Mouse (Mus musculus): ENCODE results near the gene Sap30bp.

Gene Sap30bp

GRCm38 (mm10) chr11:115933108-115933746, at the start of gene Sap30bp, which contains the start of gene Recql5:
Gene Sap30bp (plus strand): TSS chr11:115933282.
Gene Recql5 (minus strand): TSS chr11:115933477.
- in situ Hi-C loops (cut with MboI; ENCODE audit: low pct_unique_long_range_greater_than_20kb in 1 of 2, low sequenced_read_pairs in 2 of 2, unreplicated experiment in 1 of 2), result no loop called here

- in situ Hi-C loops (cut with MboI; ENCODE audit: low pct_unique_long_range_greater_than_20kb in 1 of 2, low sequenced_read_pairs in 2 of 2, unreplicated experiment in 1 of 2), result no loop called here
Measured at GRCm38 (mm10) chr11:115884361-115884760, 48.7 kb upstream of the Sap30bp start.

DNA sequence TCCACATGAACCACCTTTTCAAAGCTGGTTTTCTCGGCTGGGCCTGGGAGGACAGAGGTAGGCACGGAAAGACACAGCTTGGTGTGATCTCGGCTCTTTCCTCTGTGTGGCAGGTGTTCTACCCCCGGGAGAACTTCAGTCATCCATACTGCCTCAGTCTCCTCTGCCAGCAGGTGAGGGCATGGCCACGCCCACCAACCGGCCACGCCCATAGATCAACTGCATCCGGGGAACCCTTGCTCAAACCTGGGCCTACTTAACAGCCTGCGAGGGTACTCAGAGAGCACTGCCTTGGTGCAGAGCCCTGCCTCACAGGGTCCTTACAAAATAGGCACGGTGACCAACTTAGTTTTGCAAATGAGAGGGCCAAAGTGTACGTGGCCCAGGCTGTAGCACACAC, 47.8 kb upstream of the Sap30bp start:
- in situ Hi-C loops (cut with MboI; ENCODE audit: low pct_unique_long_range_greater_than_20kb in 1 of 2, low sequenced_read_pairs in 2 of 2, unreplicated experiment in 1 of 2), result no loop called here

DNA sequence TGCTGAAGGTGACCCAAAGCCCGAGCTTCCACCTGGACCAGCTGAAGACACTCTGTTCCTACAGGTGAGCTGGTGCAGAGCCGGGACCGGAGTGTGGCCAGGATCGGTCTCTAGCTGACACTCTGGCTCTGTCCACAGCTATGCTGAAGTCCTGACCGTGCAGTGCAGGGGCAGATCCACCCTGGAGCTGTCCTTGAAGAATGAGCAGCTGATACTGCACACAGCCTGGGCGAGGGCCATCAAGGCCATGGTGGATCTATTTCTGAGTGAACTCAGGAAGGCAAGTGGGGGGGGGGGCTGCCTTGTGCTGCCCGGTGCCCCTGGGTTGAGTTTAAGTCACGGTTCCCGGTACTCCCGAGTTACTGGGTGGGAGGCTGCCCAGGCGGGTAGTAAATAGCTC, 46.6 kb upstream of the Sap30bp start:
- in situ Hi-C loops (cut with MboI; ENCODE audit: low pct_unique_long_range_greater_than_20kb in 1 of 2, low sequenced_read_pairs in 2 of 2, unreplicated experiment in 1 of 2), result no loop called here

GRCm38 (mm10) chr11:115888020-115888419, 45.1 kb upstream of the Sap30bp start:
- in situ Hi-C loops (cut with MboI; ENCODE audit: low pct_unique_long_range_greater_than_20kb in 1 of 2, low sequenced_read_pairs in 2 of 2, unreplicated experiment in 1 of 2), result no loop called here

- in situ Hi-C loops (cut with MboI; ENCODE audit: low pct_unique_long_range_greater_than_20kb in 1 of 2, low sequenced_read_pairs in 2 of 2, unreplicated experiment in 1 of 2), result no loop called here
Measured at GRCm38 (mm10) chr11:115889159-115889558, 43.9 kb upstream of the Sap30bp start.

DNA sequence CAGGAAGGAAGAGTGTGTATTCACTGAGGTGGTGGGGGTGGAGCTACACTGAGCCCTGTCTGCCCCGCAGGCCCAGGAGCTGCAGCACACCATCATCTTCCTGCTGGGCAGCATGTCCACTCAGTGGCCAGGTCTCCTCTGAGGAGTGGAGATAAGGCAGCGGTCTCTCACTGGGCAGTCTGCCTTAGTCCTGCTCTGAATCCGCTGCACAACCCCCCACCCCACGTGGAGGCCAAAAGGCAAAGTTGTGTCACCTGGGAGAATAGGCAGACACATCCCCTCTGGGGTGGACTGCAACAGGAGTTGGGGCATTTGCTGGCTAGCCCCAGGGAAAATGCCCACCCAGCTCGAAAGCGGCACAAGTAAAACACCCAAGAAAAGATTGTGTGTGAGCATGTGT, 40.9 kb upstream of the Sap30bp start:
- in situ Hi-C loops (cut with MboI; ENCODE audit: low pct_unique_long_range_greater_than_20kb in 1 of 2, low sequenced_read_pairs in 2 of 2, unreplicated experiment in 1 of 2), result no loop called here

- in situ Hi-C loops (cut with MboI; ENCODE audit: low pct_unique_long_range_greater_than_20kb in 1 of 2, low sequenced_read_pairs in 2 of 2, unreplicated experiment in 1 of 2), result no loop called here
Measured at GRCm38 (mm10) chr11:115893071-115893470, 40.0 kb upstream of the Sap30bp start.

GRCm38 (mm10) chr11:115894755-115895520, 38.1 kb upstream of the Sap30bp start:
- in situ Hi-C loops (cut with MboI; ENCODE audit: low pct_unique_long_range_greater_than_20kb in 1 of 2, low sequenced_read_pairs in 2 of 2, unreplicated experiment in 1 of 2), result no loop called here

GRCm38 (mm10) chr11:115898446-115898845, 34.6 kb upstream of the Sap30bp start:
- in situ Hi-C loops (cut with MboI; ENCODE audit: low pct_unique_long_range_greater_than_20kb in 1 of 2, low sequenced_read_pairs in 2 of 2, unreplicated experiment in 1 of 2), result no loop called here

DNA sequence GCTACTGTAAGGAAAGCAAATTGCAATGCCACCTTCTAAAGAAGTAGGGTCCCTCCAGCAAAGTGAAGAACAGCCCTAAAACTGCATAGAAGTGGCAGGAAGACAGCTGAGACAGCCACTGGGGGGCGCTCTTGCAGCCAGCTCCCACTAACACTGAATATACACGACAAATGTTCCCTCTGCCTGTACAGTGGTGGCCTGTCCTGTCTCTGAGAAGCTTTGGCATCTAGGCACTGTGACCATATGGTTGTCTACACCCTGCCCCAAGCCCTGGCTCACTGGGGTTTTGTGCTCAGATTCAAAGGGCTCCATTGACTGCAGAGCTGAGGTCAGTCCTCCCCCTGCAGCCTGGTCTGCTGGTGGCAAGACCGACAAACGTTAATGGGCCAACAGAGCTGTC, 34.2 kb upstream of the Sap30bp start:
- in situ Hi-C loops (cut with MboI; ENCODE audit: low pct_unique_long_range_greater_than_20kb in 1 of 2, low sequenced_read_pairs in 2 of 2, unreplicated experiment in 1 of 2), result no loop called here

DNA sequence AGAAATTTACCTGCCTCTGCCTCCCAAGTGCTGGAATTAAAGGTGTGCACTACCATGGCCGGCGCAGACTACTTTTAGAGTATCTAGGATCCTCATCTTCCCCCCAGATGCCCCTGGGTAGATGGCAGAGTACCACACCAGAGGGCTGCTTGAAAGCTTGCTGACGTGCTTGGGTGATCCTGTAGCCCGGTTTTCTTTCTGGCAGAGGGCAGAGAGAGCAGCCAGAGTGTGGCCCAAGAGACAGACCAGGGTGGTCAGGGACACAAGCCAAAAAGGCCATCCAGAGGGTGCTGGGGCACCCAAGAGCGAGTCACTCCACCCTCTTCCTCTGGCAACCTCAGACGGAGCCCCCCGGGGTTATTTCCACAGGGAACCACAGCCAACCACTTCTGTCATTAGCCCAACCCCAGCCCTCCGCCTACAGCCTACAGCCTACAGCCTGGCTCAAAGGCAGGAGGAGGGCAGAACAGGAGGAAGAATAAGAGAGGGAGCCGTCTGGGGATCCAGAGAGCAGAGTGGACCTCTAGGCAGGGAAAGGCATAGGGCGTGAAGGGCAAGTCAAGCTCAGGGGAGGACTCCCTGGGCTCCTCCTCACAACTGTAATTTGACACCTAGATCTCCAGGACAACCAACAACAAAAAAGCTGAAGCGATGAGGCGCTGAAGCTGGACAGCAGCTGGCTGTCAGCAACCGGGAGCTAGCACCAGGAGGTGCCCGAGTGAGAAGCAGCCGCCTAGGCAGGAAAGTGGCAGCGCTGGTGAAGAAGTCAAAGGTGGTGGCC, 33.4 kb upstream of the Sap30bp start, which contains the start of gene Smim5:
Gene Smim5 (plus strand): TSS at position 481 of the 781 bp plus-strand sequence.
- in situ Hi-C loops (cut with MboI; ENCODE audit: low pct_unique_long_range_greater_than_20kb in 1 of 2, low sequenced_read_pairs in 2 of 2, unreplicated experiment in 1 of 2), result no loop called here

DNA sequence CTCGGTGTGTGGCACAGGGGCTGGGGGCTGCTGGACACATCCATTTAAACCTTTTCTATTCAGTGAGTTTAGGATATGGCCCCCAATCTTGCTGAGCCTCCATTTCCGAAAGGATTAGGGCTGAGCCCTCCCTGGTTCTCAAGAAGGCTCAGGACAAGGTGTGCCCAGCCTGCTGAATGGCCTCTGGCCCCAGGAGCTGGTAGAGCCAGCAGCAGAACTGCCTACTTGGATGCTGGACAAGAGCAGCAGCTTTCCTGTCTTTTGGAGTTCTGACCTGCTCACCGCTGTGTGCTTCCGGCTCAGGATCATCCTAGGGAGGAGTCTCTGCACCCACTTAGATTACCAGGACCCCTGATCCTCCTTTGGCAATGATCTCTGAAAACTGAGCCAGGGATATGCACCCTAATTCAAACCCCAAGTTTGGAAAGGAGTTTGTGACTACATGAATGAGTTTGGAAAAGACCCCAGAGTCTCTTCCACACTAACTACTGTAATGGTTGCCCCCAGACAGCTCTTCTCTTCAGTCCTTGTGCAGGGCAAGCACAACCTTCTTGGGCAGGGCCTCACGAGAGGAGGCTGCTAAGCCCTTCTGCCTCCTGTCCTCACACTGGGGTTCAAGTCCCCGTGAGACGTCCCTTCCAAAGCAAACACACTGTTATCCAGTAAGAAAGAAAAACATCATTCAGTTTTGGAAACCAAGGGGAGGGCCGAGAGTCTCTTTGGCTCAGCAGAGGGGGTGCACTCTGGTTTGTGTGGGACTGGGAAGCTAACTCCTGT, 32.3 kb upstream of the Sap30bp start:
- in situ Hi-C loops (cut with MboI; ENCODE audit: low pct_unique_long_range_greater_than_20kb in 1 of 2, low sequenced_read_pairs in 2 of 2, unreplicated experiment in 1 of 2), result no loop called here

- in situ Hi-C loops (cut with MboI; ENCODE audit: low pct_unique_long_range_greater_than_20kb in 1 of 2, low sequenced_read_pairs in 2 of 2, unreplicated experiment in 1 of 2), result no loop called here
Measured at GRCm38 (mm10) chr11:115901338-115902161, 31.5 kb upstream of the Sap30bp start.

GRCm38 (mm10) chr11:115902177-115902576, 30.9 kb upstream of the Sap30bp start:
- in situ Hi-C loops (cut with MboI; ENCODE audit: low pct_unique_long_range_greater_than_20kb in 1 of 2, low sequenced_read_pairs in 2 of 2, unreplicated experiment in 1 of 2), result no loop called here

DNA sequence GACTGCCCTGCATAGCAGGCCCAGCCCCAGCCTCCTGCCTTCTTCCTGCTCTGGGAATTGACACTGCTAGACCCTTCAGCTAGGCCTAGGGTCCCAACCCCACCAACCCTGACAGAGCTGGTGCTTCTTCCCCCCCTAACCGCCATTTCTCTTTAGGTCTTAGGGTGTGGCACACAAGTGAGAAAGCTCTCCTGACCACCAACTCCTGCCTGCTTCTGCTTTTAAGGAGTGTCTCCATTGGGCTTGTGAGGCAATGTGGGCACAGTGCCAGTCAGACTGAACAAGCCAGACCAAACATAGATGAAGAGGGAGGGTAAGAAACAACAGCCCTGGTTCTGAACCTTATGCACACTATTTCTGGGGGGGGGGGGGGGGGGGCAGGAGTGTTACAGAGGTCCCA, 30.3 kb upstream of the Sap30bp start:
- in situ Hi-C loops (cut with MboI; ENCODE audit: low pct_unique_long_range_greater_than_20kb in 1 of 2, low sequenced_read_pairs in 2 of 2, unreplicated experiment in 1 of 2), result no loop called here

DNA sequence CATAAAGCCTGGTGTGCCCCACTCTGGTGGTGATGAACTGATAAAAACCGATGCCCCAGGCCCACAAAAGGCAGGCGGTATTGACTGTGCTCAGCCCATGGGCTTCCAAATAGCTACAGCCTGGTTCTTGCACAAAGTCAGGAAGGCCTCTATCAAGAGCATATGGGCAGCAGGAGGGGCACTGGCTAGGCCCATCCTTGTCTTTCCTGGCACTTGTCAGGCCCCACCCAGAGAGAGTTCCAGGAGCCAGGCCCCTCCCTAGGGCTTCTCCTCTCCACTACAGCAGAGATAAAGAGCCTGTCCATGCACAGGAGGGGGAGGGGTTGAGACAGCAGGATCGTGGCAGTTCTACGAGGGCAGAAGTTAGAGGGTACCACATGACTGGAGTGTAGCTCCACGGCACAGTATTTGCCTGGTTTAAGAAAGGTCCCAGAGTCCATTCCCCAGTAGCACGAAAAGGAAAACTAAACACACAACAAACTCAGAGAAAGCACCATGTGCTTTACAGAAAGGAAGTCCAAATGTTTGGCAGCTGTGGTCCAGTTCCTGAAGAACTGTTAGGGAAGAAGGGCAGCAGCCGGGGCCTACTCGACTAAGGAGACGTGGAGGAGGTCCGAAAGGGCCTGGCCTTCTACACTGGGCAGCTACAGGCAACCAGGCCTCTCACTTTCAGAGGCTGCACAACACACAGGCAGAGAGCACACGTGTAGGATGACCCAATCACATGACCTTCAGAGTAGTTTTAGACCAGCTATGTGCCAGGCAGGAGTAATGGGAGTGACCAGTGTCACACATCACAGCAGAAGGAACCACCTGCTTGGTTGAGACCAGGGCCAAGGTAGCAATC, 29.5 kb upstream of the Sap30bp start:
- in situ Hi-C loops (cut with MboI; ENCODE audit: low pct_unique_long_range_greater_than_20kb in 1 of 2, low sequenced_read_pairs in 2 of 2, unreplicated experiment in 1 of 2), result no loop called here

Measured in mouse embryonic stem cell (cell line).